Mouse (Mus musculus) erythroblast, embryonic 14.5 days (primary cell): Measurements from ENCODE around the gene Hoxb2. TPM values are rescaled to one million over a fixed set of nuclear protein-coding genes. Genes with fewer than 3 reads are reported as not detected.

ENCODE experiments used
- H3K27me3 ChIP-seq: 2 replicates; pipeline ENCODE4 v1.6.1; 2012; ENCODE audit warnings: inconsistent platforms; ENCODE audit not compliant: control insufficient read depth
- H3K36me3 ChIP-seq: 2 replicates; pipeline ENCODE4 v1.6.1; 2012; ENCODE audit warnings: mild to moderate bottlenecking, inconsistent platforms; ENCODE audit not compliant: control insufficient read depth
- H3K4me1 ChIP-seq: 2 replicates; pipeline ENCODE4 v1.6.1; 2012; ENCODE audit warnings: inconsistent platforms; ENCODE audit not compliant: control insufficient read depth
- H3K4me3 ChIP-seq: replicated peaks from 2 replicates; pipeline ENCODE3; 2012; ENCODE audit warnings: moderate library complexity, mild to moderate bottlenecking, inconsistent platforms
- H3K9me3 ChIP-seq: 2 replicates; pipeline ENCODE4 v1.6.1; 2012; ENCODE audit warnings: low read length, inconsistent platforms, mixed read lengths; ENCODE audit not compliant: control insufficient read depth
- GATA1 ChIP-seq: IDR thresholded peaks from 2 replicates; pipeline ENCODE4 v1.6.1; 2012; ENCODE audit warnings: low read length, inconsistent platforms, mixed read lengths
- TAL1 ChIP-seq: IDR thresholded peaks from 3 replicates; pipeline ENCODE4 v1.6.1; 2012; ENCODE audit warnings: low read length, inconsistent platforms, mixed read lengths
- polyA plus RNA-seq: library from polyadenylated mRNA; stranded (reverse); fragments of >175 nt; gene quantifications from 2 replicates; pipeline ENCODE4 v1.2.3, GENCODE M21; 2012

Gene Hoxb2
- polyA plus RNA-seq, 1 experiment, result not detected

DNA sequence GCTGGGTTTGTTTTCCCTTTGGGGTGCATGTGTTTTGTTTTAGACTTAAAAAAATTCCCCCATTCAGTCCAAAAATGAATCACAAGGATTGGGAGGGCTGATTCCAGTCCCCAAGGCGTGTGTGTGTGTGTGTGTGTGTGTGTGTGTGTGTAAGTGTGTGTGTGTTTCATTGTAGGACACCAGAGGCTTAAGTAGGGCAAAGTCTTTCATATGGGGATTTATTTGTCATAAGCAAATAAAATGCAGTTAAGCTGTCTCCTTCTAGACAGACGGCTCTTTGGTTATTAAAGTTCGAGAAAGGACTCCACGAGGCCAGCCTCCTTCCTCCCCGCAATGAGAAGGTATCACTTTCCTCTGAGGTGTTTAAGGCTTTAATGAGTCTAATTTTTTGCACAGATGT, 28.5 kb upstream of the Hoxb2 start:
- Histone ChIP-seq H3K9me3 (no peaks in the 10 kb centered on the region), H3K27me3 (peaks cover 96% of the 10 kb centered on the region), H3K4me3 (no peak overlapping the region), H3K4me1 (no peaks in the 10 kb centered on the region), H3K36me3 (no peaks in the 10 kb centered on the region)
- TF ChIP-seq GATA1, result no peak
- no peak for TF ChIP-seq TAL1

DNA sequence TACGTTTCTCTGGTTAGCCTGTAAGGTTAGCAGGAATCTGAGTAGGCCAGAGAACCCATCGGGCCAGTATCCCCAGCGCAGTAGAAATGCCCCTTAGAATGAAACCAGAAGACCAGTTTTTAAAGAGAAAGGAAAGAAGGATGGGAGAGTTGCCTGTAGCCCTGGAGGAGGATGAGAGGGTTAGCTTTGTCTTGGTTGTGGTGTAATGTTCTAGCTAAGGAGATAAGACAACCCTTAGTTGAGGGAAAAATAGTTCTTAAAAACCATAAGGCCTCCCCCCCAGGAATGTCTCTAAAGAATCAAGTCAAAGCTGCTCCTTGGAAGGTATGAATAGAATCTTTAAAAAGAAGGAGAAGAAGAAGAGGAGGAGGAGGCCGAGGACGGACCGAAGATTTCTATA, 27.6 kb upstream of the Hoxb2 start:
- no peak for TF ChIP-seq GATA1
- H3K4me1 ChIP-seq, result no peaks in the 10 kb centered on the region
- peaks cover 96% of the 10 kb centered on the region for H3K27me3 ChIP-seq
- no peaks in the 10 kb centered on the region for H3K36me3 ChIP-seq
- no peak overlapping the region for H3K4me3 ChIP-seq
- H3K9me3 ChIP-seq, result no peaks in the 10 kb centered on the region

DNA sequence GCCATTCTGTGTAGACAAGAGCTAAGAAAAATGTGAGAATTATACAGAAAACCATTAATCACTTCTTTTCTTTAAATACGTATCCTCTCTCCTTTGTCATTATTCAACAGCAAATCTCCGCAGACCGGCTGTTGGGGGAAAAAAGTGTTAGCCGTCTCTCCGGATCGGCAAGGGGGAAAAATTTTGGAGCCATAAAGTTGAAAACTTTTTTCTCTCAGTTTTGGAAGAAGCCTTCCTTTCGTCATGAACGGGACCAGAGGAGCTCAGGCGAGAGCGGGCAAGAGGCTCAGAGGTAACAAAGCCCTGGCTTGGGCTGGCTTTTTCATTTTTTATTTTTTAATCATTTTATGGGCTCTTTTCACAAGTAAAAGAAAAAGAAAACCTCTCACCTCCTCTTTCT, 27.2 kb upstream of the Hoxb2 start, which contains the start of gene Hoxb3:
TSS of gene Hoxb3 (plus strand) at position 173 of the 400 bp plus-strand sequence.
- Histone ChIP-seq H3K9me3 (no peaks in the 10 kb centered on the region), H3K36me3 (no peaks in the 10 kb centered on the region), H3K27me3 (peaks cover 96% of the 10 kb centered on the region), H3K4me3 (no peak within 1 kb of the TSS), H3K4me1 (no peaks in the 10 kb centered on the region)
- TF ChIP-seq GATA1, result no peak
- TF ChIP-seq TAL1, result no peak

- TF ChIP-seq GATA1 (no peak), TAL1 (no peak)
- Histone ChIP-seq H3K36me3 (no peaks in the 10 kb centered on the region), H3K4me1 (no peaks in the 10 kb centered on the region), H3K27me3 (peaks cover 96% of the 10 kb centered on the region), H3K4me3 (no peak overlapping the region), H3K9me3 (no peaks in the 10 kb centered on the region)
Measured at GRCm38 (mm10) chr11:96324125-96324524, 26.2 kb upstream of the Hoxb2 start.

- H3K4me1 ChIP-seq, result no peaks in the 10 kb centered on the region
- H3K9me3 ChIP-seq, result no peaks in the 10 kb centered on the region
- TF ChIP-seq GATA1, result no peak
- TF ChIP-seq TAL1, result no peak
- H3K4me3 ChIP-seq, result no peak overlapping the region
- H3K27me3 ChIP-seq, result peaks cover 94% of the 10 kb centered on the region
- no peaks in the 10 kb centered on the region for H3K36me3 ChIP-seq
Measured at GRCm38 (mm10) chr11:96324965-96325364, 25.4 kb upstream of the Hoxb2 start.

GRCm38 (mm10) chr11:96325747-96326212, 24.5 kb upstream of the Hoxb2 start:
- TF ChIP-seq GATA1, result no peak
- TF ChIP-seq TAL1, result no peak
- H3K9me3 ChIP-seq, result no peaks in the 10 kb centered on the region
- no peak overlapping the region for H3K4me3 ChIP-seq
- H3K4me1 ChIP-seq, result no peaks in the 10 kb centered on the region
- H3K36me3 ChIP-seq, result no peaks in the 10 kb centered on the region
- H3K27me3 ChIP-seq, result peaks cover 94% of the 10 kb centered on the region

DNA sequence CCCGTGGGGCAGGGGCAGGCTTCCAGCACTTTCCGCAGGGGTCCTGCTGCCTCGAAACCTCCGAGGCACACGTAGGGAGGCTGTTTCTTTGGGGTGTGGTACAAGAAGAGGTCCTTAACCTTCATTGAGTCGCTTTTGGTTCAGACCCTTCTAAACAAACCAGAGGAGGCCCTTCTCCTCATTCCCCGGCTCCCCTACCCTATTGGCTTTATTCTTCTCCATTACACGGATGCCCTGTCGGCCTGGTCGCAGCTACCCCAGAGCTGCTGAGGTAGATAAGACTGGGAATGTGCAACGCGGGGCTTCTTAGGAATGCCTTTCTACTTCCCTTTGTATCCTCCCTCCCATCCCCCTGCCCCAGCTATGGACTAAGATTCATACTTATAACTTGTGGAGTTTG, 23.6 kb upstream of the Hoxb2 start:
- Histone ChIP-seq H3K36me3 (no peaks in the 10 kb centered on the region), H3K9me3 (no peaks in the 10 kb centered on the region), H3K27me3 (peaks cover 95% of the 10 kb centered on the region), H3K4me3 (no peak overlapping the region), H3K4me1 (no peaks in the 10 kb centered on the region)
- TF ChIP-seq TAL1 (no peak), GATA1 (no peak)

DNA sequence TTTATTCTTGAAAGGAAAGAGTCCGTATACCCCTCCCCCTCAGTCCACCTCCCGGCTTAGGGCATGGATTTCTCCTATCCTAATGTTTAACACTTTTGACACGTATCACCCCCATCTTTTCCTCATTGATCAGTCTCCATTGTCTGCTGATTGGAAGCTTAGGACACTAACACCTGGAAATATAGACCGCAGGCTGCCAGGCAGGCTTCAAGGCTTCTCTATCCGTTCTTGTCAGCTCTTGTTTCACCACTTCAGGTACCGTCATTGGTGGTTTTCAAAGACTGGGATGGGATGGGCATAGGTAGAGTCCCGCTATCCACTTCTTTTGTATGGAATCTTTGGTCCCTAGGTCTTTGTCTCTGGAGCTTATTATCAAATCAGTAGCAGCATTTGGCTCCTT, 23.2 kb upstream of the Hoxb2 start:
- no peaks in the 10 kb centered on the region for H3K4me1 ChIP-seq
- H3K4me3 ChIP-seq, result no peak overlapping the region
- peaks cover 95% of the 10 kb centered on the region for H3K27me3 ChIP-seq
- H3K9me3 ChIP-seq, result no peaks in the 10 kb centered on the region
- H3K36me3 ChIP-seq, result no peaks in the 10 kb centered on the region
- TF ChIP-seq TAL1, result no peak
- no peak for TF ChIP-seq GATA1

- TF ChIP-seq TAL1, result no peak
- TF ChIP-seq GATA1, result no peak
- Histone ChIP-seq H3K9me3 (no peaks in the 10 kb centered on the region), H3K4me1 (no peaks in the 10 kb centered on the region), H3K27me3 (peaks cover 95% of the 10 kb centered on the region), H3K4me3 (no peak overlapping the region), H3K36me3 (no peaks in the 10 kb centered on the region)
Measured at GRCm38 (mm10) chr11:96327750-96328149, 22.6 kb upstream of the Hoxb2 start.

DNA sequence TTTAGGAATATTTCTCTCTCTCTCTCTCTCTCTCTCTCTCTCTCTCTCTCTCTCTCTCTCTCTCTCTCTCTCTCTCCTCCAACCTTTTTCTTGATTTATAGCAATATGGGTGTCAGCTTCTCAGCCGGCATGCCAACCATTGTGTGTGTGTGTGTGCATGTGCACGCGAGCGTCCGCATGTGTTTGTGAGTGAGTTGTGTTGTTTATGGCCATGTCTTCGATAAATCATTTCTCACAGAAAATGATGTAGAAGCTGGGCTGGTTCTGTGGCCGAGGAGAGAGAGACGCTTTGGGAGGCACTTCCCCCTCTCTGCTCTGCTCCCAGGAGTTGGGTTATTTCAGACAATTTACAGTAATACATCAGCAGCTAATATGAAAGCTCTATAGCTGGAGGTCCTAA, 21.7 kb upstream of the Hoxb2 start:
- Histone ChIP-seq H3K4me1 (no peaks in the 10 kb centered on the region), H3K36me3 (no peaks in the 10 kb centered on the region), H3K4me3 (no peak overlapping the region), H3K27me3 (peaks cover 96% of the 10 kb centered on the region), H3K9me3 (no peaks in the 10 kb centered on the region)
- no peak for TF ChIP-seq TAL1
- no peak for TF ChIP-seq GATA1

DNA sequence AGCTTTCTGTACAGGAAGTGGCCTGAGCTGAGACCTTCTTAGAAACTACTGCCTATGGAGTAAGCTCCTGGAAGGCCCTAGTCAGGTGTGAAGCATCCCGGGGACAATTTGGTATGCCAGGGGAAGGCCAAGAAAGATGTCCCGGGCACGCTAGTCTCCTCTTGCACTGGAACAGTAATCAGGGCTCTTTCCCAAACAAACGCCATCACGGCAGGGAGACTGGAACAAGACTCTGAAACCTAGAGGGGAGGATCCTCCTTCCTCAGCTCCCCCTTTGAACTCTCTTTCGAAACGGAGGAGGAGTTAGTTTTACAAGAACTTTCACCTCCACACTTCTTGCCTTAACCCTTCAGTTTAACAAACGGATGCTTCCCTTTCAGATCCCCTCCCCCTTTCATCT, 18.2 kb upstream of the Hoxb2 start:
- Histone ChIP-seq H3K9me3 (no peaks in the 10 kb centered on the region), H3K4me1 (no peaks in the 10 kb centered on the region), H3K36me3 (no peaks in the 10 kb centered on the region), H3K4me3 (no peak overlapping the region), H3K27me3 (peaks cover 96% of the 10 kb centered on the region)
- TF ChIP-seq TAL1, result no peak
- no peak for TF ChIP-seq GATA1
